Mouse (Mus musculus): ENCODE results near the gene Nupr1l. TPM values are rescaled to one million over a fixed set of nuclear protein-coding genes. Genes with fewer than 3 reads are reported as not detected.

The Nupr1l gene
- polyA plus RNA-seq, 1 experiment from 2014 or later = 4.3 TPM

DNA sequence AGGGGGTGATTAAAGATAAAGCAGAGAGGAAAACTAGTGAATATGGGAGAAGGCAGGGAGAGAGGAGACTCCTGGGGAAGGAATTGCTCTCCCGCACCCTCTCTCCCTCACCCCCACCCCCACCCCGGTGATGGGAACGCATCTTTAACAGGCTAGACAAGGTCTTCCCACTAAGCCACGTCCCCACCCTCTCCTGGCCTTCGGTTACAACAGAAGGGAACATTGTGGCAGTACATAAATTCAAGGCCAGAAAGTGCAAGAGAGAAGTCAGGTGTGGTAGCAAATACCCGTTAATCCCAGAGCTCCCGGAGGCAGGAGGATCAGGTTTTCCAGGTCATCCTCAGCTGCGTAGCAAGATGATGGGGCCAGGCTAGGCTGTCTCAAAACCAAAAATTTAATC lies 11.0 kb downstream of the Nupr1l start:
- Histone ChIP-seq H3K9me3 (replicated peaks; ENCODE audit: control insufficient read depth, low read length) (no peaks in the 10 kb centered on the region), H3K9ac (replicated peaks; ENCODE audit: low read length) (no peak overlapping the region), H3K27ac (replicated peaks; ENCODE audit: low read depth, low read length) (no peak overlapping the region), H3K4me3 (ENCODE audit: low read depth, low read length) (no peak overlapping the region), H3K4me2 (ENCODE audit: low read depth, low read length) (no peak overlapping the region), H3K27me3 (ENCODE audit: control insufficient read depth, insufficient read depth, low read length) (no peaks in the 10 kb centered on the region), H3K36me3 (replicated peaks; ENCODE audit: control insufficient read depth, insufficient read depth, low read depth, low read length) (no peaks in the 10 kb centered on the region), H3K4me1 (ENCODE audit: control insufficient read depth, insufficient read depth, low read length) (no peaks in the 10 kb centered on the region)
- WGBS = 64% methylated on average over 8 of the region's 8 CpGs
- no peak for DNase-seq (ENCODE audit: low spot score)
- ATAC-seq (replicated peaks; ENCODE audit: insufficient number of reproducible peaks, low FRiP score, low TSS enrichment, low read depth) = no peak

DNA sequence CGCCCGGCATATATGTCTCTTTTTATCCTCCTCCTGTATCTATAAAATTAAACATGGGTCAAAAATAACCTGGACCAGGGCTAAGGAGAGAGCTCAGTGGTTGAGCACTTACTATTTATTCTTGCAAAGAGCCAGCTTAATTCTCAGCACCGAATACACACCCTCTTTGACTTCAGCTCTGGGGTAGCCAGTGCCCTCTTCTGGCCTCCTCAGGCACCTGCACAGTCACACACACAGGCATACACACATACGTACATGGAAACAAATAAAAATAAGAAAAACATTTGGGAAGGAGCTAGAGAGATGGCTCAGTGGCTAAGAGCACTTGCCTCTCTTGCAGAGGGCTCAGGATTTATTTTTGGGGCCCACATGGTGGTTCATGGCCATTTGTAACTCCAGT lies 13.6 kb downstream of the Nupr1l start:
- no peak for ATAC-seq (replicated peaks; ENCODE audit: insufficient number of reproducible peaks, low FRiP score, low TSS enrichment, low read depth)
- WGBS = 89% methylated on average over 4 of the region's 4 CpGs
- H3K4me2 ChIP-seq (ENCODE audit: low read depth, low read length) = no peak overlapping the region
- no peak overlapping the region for H3K27ac ChIP-seq (replicated peaks; ENCODE audit: low read depth, low read length)
- no peak overlapping the region for H3K9ac ChIP-seq (replicated peaks; ENCODE audit: low read length)
- no peaks in the 10 kb centered on the region for H3K4me1 ChIP-seq (ENCODE audit: control insufficient read depth, insufficient read depth, low read length)
- no peaks in the 10 kb centered on the region for H3K27me3 ChIP-seq (ENCODE audit: control insufficient read depth, insufficient read depth, low read length)
- H3K4me3 ChIP-seq (ENCODE audit: low read depth, low read length) = no peak overlapping the region
- no peaks in the 10 kb centered on the region for H3K9me3 ChIP-seq (replicated peaks; ENCODE audit: control insufficient read depth, low read length)
- DNase-seq (ENCODE audit: low spot score) = no peak
- H3K36me3 ChIP-seq (replicated peaks; ENCODE audit: control insufficient read depth, insufficient read depth, low read depth, low read length) = no peaks in the 10 kb centered on the region

DNA sequence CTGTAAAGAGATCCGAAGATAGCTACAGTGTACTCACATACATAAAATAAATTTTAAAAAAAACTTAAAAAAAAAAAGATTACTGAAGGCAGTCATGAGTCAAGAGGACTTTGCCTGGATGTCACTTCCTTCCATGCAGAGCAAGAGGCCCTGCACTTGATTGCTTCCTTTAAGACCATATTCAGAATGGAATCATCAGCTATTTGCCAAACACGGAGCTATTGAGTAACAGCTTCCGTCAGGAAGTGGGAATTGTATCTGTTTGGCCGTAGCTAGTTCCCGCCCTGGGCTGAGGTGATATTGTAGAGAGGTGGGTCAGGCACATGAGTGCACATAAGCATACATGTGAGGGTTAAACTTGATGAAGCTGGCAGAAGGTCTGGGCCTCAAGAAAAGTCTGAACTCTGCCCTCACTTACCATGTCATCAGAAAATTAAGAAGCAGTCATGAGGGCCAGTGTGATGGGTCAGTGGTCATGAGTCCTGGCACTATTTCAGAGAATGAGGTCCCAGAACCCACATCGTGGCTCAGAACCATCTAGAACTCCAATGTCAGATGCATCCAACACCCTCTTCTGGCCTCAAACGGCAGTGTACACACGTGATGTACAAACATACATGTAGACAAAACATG lies 16.6 kb downstream of the Nupr1l start:
- no peak for DNase-seq (ENCODE audit: low spot score)
- H3K27me3 ChIP-seq (ENCODE audit: control insufficient read depth, insufficient read depth, low read length) = no peaks in the 10 kb centered on the region
- WGBS = 89% methylated on average over 8 of the region's 8 CpGs
- H3K27ac ChIP-seq (replicated peaks; ENCODE audit: low read depth, low read length) = no peak overlapping the region
- ATAC-seq (replicated peaks; ENCODE audit: insufficient number of reproducible peaks, low FRiP score, low TSS enrichment, low read depth) = no peak
- H3K4me2 ChIP-seq (ENCODE audit: low read depth, low read length) = no peak overlapping the region
- no peaks in the 10 kb centered on the region for H3K9me3 ChIP-seq (replicated peaks; ENCODE audit: control insufficient read depth, low read length)
- no peak overlapping the region for H3K4me3 ChIP-seq (ENCODE audit: low read depth, low read length)
- no peaks in the 10 kb centered on the region for H3K4me1 ChIP-seq (ENCODE audit: control insufficient read depth, insufficient read depth, low read length)
- no peak overlapping the region for H3K9ac ChIP-seq (replicated peaks; ENCODE audit: low read length)
- H3K36me3 ChIP-seq (replicated peaks; ENCODE audit: control insufficient read depth, insufficient read depth, low read depth, low read length) = no peaks in the 10 kb centered on the region

DNA sequence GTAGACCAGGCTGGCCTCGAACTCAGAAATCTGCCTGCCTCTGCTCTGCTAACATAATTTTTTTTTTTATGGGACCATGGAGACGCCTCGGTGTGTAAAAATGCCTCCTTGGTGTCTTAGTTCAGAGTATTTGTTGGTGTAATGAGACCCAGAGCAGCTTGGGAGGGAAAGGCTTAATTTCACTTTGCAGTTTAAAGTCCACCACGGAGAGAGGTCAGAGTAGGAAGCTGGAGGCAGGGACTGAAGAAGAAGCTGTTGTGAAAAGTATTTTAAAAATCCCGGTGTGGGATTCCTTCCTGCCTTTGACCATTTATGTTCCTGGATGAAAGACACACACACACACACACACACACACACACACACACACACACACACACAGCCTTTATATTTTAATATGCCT lies 17.6 kb downstream of the Nupr1l start:
- Histone ChIP-seq H3K4me2 (ENCODE audit: low read depth, low read length) (no peak overlapping the region), H3K9ac (replicated peaks; ENCODE audit: low read length) (no peak overlapping the region), H3K9me3 (replicated peaks; ENCODE audit: control insufficient read depth, low read length) (no peaks in the 10 kb centered on the region), H3K36me3 (replicated peaks; ENCODE audit: control insufficient read depth, insufficient read depth, low read depth, low read length) (no peaks in the 10 kb centered on the region), H3K27ac (replicated peaks; ENCODE audit: low read depth, low read length) (no peak overlapping the region), H3K27me3 (ENCODE audit: control insufficient read depth, insufficient read depth, low read length) (no peaks in the 10 kb centered on the region), H3K4me1 (ENCODE audit: control insufficient read depth, insufficient read depth, low read length) (no peaks in the 10 kb centered on the region), H3K4me3 (ENCODE audit: low read depth, low read length) (no peak overlapping the region)
- WGBS = 80% methylated on average over 5 of the region's 5 CpGs
- ATAC-seq (replicated peaks; ENCODE audit: insufficient number of reproducible peaks, low FRiP score, low TSS enrichment, low read depth) (no peak), DNase-seq (ENCODE audit: low spot score) (no peak)

DNA sequence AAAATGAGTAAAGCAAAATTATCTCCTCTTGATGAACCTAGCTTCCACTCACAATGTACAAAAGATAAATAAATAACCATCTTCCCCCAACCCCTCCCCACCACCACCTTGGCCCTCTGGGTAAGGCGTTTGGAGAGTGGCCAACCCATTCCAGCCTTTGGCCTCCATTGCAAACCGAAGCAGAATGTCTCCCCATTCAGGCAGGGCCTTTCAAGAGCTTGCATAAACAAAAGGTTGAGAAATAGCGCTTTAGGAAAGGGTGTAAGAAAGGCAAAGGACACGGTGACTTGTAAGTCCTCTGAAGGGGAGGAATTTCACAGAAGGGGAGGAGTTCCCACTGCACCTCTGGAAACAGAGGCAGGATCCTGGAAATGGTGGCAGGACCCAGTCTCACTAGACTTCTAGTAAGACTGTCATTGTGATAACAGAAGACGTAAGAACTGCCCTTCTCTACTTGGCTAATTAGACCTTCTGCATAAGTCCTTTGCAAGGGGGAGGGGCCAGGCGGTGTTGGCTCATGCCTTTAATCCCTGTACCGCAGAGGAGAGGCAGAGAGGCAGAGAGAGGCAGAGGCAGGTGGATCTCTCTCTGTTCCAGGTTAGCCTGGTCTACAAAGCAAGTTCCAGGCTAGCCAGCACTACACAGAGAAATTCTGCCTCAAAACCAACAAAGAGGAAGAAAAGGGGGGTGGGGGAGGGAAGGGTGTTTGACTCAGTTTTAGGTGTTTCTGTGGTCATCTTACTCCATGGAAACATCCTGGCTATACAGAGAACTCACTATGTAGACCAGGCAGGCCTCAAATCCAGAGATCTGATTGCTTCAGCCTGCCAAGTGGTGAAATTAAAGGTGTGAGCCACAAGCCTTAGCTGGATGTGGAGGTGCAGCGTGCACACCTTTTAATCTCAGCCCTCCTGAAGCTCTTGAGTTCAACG lies 21.9 kb downstream of the Nupr1l start:
- ATAC-seq (replicated peaks; ENCODE audit: insufficient number of reproducible peaks, low FRiP score, low TSS enrichment, low read depth) (no peak), DNase-seq (ENCODE audit: low spot score) (no peak)
- Histone ChIP-seq H3K27me3 (ENCODE audit: control insufficient read depth, insufficient read depth, low read length) (no peaks in the 10 kb centered on the region), H3K4me2 (ENCODE audit: low read depth, low read length) (no peak overlapping the region), H3K9ac (replicated peaks; ENCODE audit: low read length) (no peak overlapping the region), H3K9me3 (replicated peaks; ENCODE audit: control insufficient read depth, low read length) (no peaks in the 10 kb centered on the region), H3K4me3 (ENCODE audit: low read depth, low read length) (no peak overlapping the region), H3K4me1 (ENCODE audit: control insufficient read depth, insufficient read depth, low read length) (no peaks in the 10 kb centered on the region), H3K36me3 (replicated peaks; ENCODE audit: control insufficient read depth, insufficient read depth, low read depth, low read length) (no peaks in the 10 kb centered on the region), H3K27ac (replicated peaks; ENCODE audit: low read depth, low read length) (no peak overlapping the region)
- WGBS = 55% methylated on average over 9 of the region's 9 CpGs

DNA sequence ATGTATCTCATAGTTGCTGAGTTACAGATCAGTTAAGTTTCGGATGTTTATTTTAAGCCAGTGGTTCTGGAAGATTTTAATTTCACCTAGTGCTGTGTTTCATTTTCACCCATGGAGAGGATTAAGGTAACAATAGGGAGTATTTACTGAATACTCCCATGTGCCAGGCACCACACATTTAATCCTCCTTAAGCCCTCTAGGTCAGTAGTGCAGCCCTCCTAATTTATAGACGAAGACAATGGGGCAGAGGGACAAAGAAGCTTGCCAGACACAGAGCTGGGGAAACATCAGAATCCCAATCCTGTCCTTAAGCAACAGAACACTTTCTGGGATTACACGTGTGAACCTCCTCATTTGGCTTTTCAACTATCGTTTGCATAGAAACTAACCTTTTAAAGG lies 28.6 kb downstream of the Nupr1l start:
- H3K27me3 ChIP-seq (ENCODE audit: control insufficient read depth, insufficient read depth, low read length) = no peaks in the 10 kb centered on the region
- H3K4me2 ChIP-seq (ENCODE audit: low read depth, low read length) = no peak overlapping the region
- WGBS = 45% methylated on average over 4 of the region's 4 CpGs
- ATAC-seq (replicated peaks; ENCODE audit: insufficient number of reproducible peaks, low FRiP score, low TSS enrichment, low read depth) (no peak), DNase-seq (ENCODE audit: low spot score) (no peak)
- no peaks in the 10 kb centered on the region for H3K9me3 ChIP-seq (replicated peaks; ENCODE audit: control insufficient read depth, low read length)
- no peak overlapping the region for H3K9ac ChIP-seq (replicated peaks; ENCODE audit: low read length)
- H3K4me3 ChIP-seq (ENCODE audit: low read depth, low read length) = no peak overlapping the region
- H3K36me3 ChIP-seq (replicated peaks; ENCODE audit: control insufficient read depth, insufficient read depth, low read depth, low read length) = no peaks in the 10 kb centered on the region
- H3K4me1 ChIP-seq (ENCODE audit: control insufficient read depth, insufficient read depth, low read length) = no peaks in the 10 kb centered on the region
- H3K27ac ChIP-seq (replicated peaks; ENCODE audit: low read depth, low read length) = no peak overlapping the region

DNA sequence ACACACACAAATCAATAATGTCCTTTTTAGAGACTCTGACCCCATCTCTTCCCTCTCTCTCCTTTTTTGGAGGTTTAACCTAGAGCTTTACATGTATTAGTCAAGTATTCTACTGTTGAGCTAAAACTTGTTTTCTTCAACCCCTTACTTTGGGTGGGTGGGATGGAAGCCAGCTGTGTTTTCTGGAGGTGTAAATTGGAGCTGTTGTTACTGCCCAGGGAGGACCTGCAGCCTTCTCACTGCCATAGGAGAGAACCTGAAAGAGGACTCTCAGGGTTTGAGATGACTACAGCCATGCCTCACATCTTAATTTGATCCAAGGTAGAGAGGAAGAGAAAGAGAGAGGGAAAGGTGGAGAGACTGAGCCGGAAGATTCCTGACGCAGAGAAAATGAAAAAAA lies 31.9 kb downstream of the Nupr1l start:
- no peak overlapping the region for H3K27ac ChIP-seq (replicated peaks; ENCODE audit: low read depth, low read length)

More for the DNA sequence above, 31.9 kb downstream of the Nupr1l start:
- H3K9ac ChIP-seq (replicated peaks; ENCODE audit: low read length) = no peak overlapping the region
- 54% methylated on average over 2 of the region's 2 CpGs for WGBS
- H3K4me3 ChIP-seq (ENCODE audit: low read depth, low read length) = no peak overlapping the region
- H3K27me3 ChIP-seq (ENCODE audit: control insufficient read depth, insufficient read depth, low read length) = no peaks in the 10 kb centered on the region
- H3K4me1 ChIP-seq (ENCODE audit: control insufficient read depth, insufficient read depth, low read length) = no peaks in the 10 kb centered on the region
- H3K36me3 ChIP-seq (replicated peaks; ENCODE audit: control insufficient read depth, insufficient read depth, low read depth, low read length) = no peaks in the 10 kb centered on the region
- no peak for ATAC-seq (replicated peaks; ENCODE audit: insufficient number of reproducible peaks, low FRiP score, low TSS enrichment, low read depth)
- no peaks in the 10 kb centered on the region for H3K9me3 ChIP-seq (replicated peaks; ENCODE audit: control insufficient read depth, low read length)
- H3K4me2 ChIP-seq (ENCODE audit: low read depth, low read length) = no peak overlapping the region
- DNase-seq (ENCODE audit: low spot score) = no peak
